Mouse (Mus musculus) CH12.LX (cell line): ENCODE measurements at regions not wholly inside any gene's neighbourhood (a gene's known extent, or its start where the extent isn't known, plus 50 kb on each side); places are given as distances from the start of the nearest gene placed in this dataset.
"Not testable (repeated sequence)": the region's sequence is repeated elsewhere in the genome, so short reads cannot be mapped to it uniquely, and the experiment has no call there.

Source experiments
- DNase-seq: peaks from one replicate; pipeline ENCODE4 v3.0.0-alpha.2; 2013; ENCODE audit errors: extremely low read depth
- H3K27ac ChIP-seq: 2 replicates; pipeline ENCODE4 v1.5.1; 2012; ENCODE audit warnings: low read depth, mild to moderate bottlenecking, control low read depth, moderate library complexity; ENCODE audit not compliant: insufficient read depth
- H3K27me3 ChIP-seq: replicated peaks from 2 replicates; pipeline ENCODE3; 2012; ENCODE audit warnings: inconsistent platforms
- H3K36me3 ChIP-seq, 2 experiments: replicated peaks in 1 of 2; 2 replicates each; pipeline versions ENCODE3 to v1.6.1; 2012; ENCODE audit warnings: inconsistent platforms in 1 of 2, low read length in 1 of 2, mild to moderate bottlenecking in 1 of 2, mixed read lengths in 1 of 2, moderate library complexity in 1 of 2; ENCODE audit not compliant: control insufficient read depth in 1 of 2, insufficient read depth in 1 of 2
- H3K4me1 ChIP-seq, 2 experiments: 2 replicates each; pipeline ENCODE4 v1.6.1; 2012; ENCODE audit warnings: inconsistent platforms in 1 of 2, moderate library complexity in 1 of 2; ENCODE audit not compliant: insufficient read depth in 2 of 2, control insufficient read depth in 1 of 2
- H3K4me2 ChIP-seq: 2 replicates; pipeline ENCODE4 v1.6.1; 2012; ENCODE audit warnings: low read depth, mild to moderate bottlenecking, control low read depth; ENCODE audit not compliant: poor library complexity, insufficient read depth, severe bottlenecking
- H3K4me3 ChIP-seq, 3 experiments: fragments of 150-350 bp in 1 of 3; sonication (generic) in 1 of 3; replicated peaks in 1 of 3; 2 replicates each; pipeline versions ENCODE3 to v1.5.1; 2011 to 2012; ENCODE audit warnings: low read depth in 2 of 3, low read length in 2 of 3, mild to moderate bottlenecking in 2 of 3, moderate library complexity in 2 of 3, control low read depth in 1 of 3, improper control_type of control experiment in 1 of 3, inconsistent platforms in 1 of 3, mixed read lengths in 1 of 3; ENCODE audit not compliant: poor library complexity in 1 of 3
- H3K79me2 ChIP-seq: replicated peaks from 2 replicates; pipeline ENCODE4 v1.6.1; 2012; ENCODE audit warnings: mild to moderate bottlenecking, moderate library complexity; ENCODE audit not compliant: control insufficient read depth, poor library complexity, insufficient read depth, severe bottlenecking; ENCODE audit errors: extremely low read depth
- H3K9ac ChIP-seq: 2 replicates; pipeline ENCODE4 v1.6.1; 2012; ENCODE audit warnings: low read depth, mild to moderate bottlenecking, control low read depth, moderate library complexity; ENCODE audit not compliant: insufficient read depth
- H3K9me3 ChIP-seq: replicated peaks from 2 replicates; pipeline ENCODE3; 2012; ENCODE audit warnings: low read length, inconsistent platforms, mixed read lengths
- CHD2 ChIP-seq: IDR thresholded peaks from 2 replicates; pipeline ENCODE4 v1.6.1; 2011; ENCODE audit warnings: low read length, improper control_type of control experiment
- CTCF ChIP-seq, 2 experiments: IDR thresholded peaks in 1 of 2; conservative IDR thresholded peaks in 1 of 2; 2 replicates each; pipeline ENCODE4 v1.5.1; 2011 to 2012; ENCODE audit warnings: low read depth in 2 of 2, low read length in 2 of 2, improper control_type of control experiment in 1 of 2, inconsistent platforms in 1 of 2, mild to moderate bottlenecking in 1 of 2, moderate library complexity in 1 of 2
- EP300 ChIP-seq: IDR thresholded peaks from 2 replicates; pipeline ENCODE4 v1.6.1; 2011; ENCODE audit warnings: low read length, improper control_type of control experiment
- ETS1 ChIP-seq: conservative IDR thresholded peaks from 2 replicates; pipeline ENCODE4 v1.6.1; 2012; ENCODE audit warnings: low read depth, mild to moderate bottlenecking, inconsistent platforms, low read length, improper control_type of control experiment, moderate library complexity
- GABPA ChIP-seq: IDR thresholded peaks from 2 replicates; pipeline ENCODE4 v1.6.1; 2012; ENCODE audit warnings: low read depth, low read length, improper control_type of control experiment, inconsistent platforms; ENCODE audit not compliant: insufficient replicate concordance
- JUND ChIP-seq: conservative IDR thresholded peaks from 2 replicates; pipeline ENCODE4 v1.6.1; 2011; ENCODE audit warnings: low read depth, low read length, improper control_type of control experiment
- MEF2A ChIP-seq: IDR thresholded peaks from 2 replicates; pipeline ENCODE4 v1.6.1; 2014; ENCODE audit warnings: low read depth, mild to moderate bottlenecking, inconsistent platforms, low read length, improper control_type of control experiment, borderline replicate concordance
- NELFE ChIP-seq: IDR thresholded peaks from 2 replicates; pipeline ENCODE4 v1.6.1; 2011; ENCODE audit warnings: low read depth, low read length, improper control_type of control experiment
- NRF1 ChIP-seq: IDR thresholded peaks from 2 replicates; pipeline ENCODE4 v1.6.1; 2014; ENCODE audit warnings: low read depth, mild to moderate bottlenecking, inconsistent platforms, low read length, improper control_type of control experiment, moderate library complexity
- POLR2A ChIP-seq: IDR thresholded peaks from 2 replicates; pipeline ENCODE4 v1.6.1; 2011; ENCODE audit warnings: low read depth, mild to moderate bottlenecking, improper control_type of control experiment, low read length
- TBP ChIP-seq: conservative IDR thresholded peaks from 2 replicates; pipeline ENCODE4 v1.6.1; 2011; ENCODE audit warnings: low read depth, low read length, improper control_type of control experiment
- TCF12 ChIP-seq: IDR thresholded peaks from 2 replicates; pipeline ENCODE4 v1.6.1; 2014; ENCODE audit warnings: low read depth, mild to moderate bottlenecking, inconsistent platforms, low read length, improper control_type of control experiment
- USF1 ChIP-seq: IDR thresholded peaks from 2 replicates; pipeline ENCODE4 v1.6.1; 2014; ENCODE audit warnings: low read depth, mild to moderate bottlenecking, inconsistent platforms, low read length, improper control_type of control experiment
- USF2 ChIP-seq: conservative IDR thresholded peaks from 2 replicates; pipeline ENCODE4 v1.6.1; 2011; ENCODE audit warnings: low read depth, low read length, improper control_type of control experiment
- ZC3H11A ChIP-seq: IDR thresholded peaks from 2 replicates; pipeline ENCODE4 v1.6.1; 2012; ENCODE audit warnings: low read depth, mild to moderate bottlenecking, inconsistent platforms, low read length, improper control_type of control experiment
- ZKSCAN1 ChIP-seq: IDR thresholded peaks from 2 replicates; pipeline ENCODE4 v1.6.1; 2012; ENCODE audit warnings: low read depth, inconsistent platforms, low read length, improper control_type of control experiment, borderline replicate concordance
- dilution Hi-C: fragments of 300-500 bp; cut with MboI; formaldehyde crosslinking; loops from 2 replicates; pipeline ENCODE4 v1.14.3; 2020; ENCODE audit warnings: low sequenced_read_pairs; ENCODE audit not compliant: extremely low pct_unique_long_range_greater_than_20kb, extremely low pct_ligation_motif_present
- in situ Hi-C: fragments of 300-500 bp; cut with MboI; formaldehyde crosslinking; loops from 3 replicates; pipeline ENCODE4 v1.14.3; 2019; ENCODE audit warnings: low sequenced_read_pairs, low pct_ligation_motif_present, low pct_unique_long_range_greater_than_20kb, mixed read lengths

DNA sequence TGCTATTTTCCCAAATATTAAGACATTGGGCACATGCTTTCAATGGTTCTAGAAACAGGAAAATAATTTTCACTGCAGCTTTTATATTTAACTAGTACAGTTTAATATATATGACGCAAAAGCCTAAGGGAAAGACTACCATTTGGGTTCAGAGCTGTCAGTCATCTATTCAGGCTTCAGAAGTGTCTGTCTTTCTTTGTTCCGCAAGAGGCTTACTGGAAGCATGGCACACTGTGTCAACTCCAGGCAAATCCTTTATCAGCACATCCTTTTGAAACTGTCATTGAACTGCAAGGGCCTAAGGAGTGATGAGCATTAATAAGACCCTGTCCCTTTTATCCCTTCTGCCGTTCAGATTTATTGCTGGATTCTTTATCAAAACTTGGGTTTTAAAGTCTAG lies 158.2 kb downstream of the Gm5152 start:
- H3K27me3 ChIP-seq, H3K4me3 ChIP-seq, H3K4me2 ChIP-seq, H3K79me2 ChIP-seq, H3K9ac ChIP-seq, H3K27ac ChIP-seq, dilution Hi-C loops, in situ Hi-C loops, H3K4me1 ChIP-seq, DNase-seq, H3K36me3 ChIP-seq: not testable (repeated sequence)
- peaks cover 10% of the 10 kb centered on the region for H3K9me3 ChIP-seq

DNA sequence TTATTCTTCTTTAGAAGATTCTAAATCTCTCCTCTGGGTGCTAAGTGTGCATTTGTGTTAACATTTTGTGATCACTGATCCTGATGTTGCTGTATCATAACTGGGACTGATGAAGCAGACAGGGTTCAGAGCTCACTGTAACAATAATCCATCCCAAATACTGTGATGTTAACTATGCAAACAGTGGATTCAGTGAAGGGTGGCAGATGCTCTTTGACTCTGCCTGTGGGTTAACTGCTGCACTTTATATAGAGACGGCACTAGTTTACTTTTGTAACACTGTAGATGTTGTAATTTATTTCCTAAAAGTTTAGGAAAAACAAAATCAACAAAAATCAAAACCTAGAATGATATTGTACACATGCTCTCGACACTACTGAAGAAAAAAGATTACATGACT lies 190.9 kb downstream of the Gm5152 start:
- dilution Hi-C loops (no loop called here), in situ Hi-C loops (no loop called here)
- H3K4me2 ChIP-seq: peak overlapping the region; percentile 29; the same call in 1 of the 2 replicates
- no peak overlapping the region for H3K27ac ChIP-seq
- no peak overlapping the region for H3K4me3 ChIP-seq
- DNase-seq: no peak
- no peaks in the 10 kb centered on the region for H3K27me3 ChIP-seq
- TF ChIP-seq NELFE (no peak), USF1 (no peak), ZKSCAN1 (no peak), POLR2A (no peak), GABPA (no peak), NRF1 (no peak), EP300 (no peak), TCF12 (no peak), ETS1 (no peak), TBP (no peak), JUND (no peak), CTCF (conservative IDR thresholded peaks at IDR 0.05 in 1 of 2, IDR thresholded peaks at IDR 0.05 in 1 of 2; ENCODE audit: low read depth in 2 of 2, low read length in 2 of 2) (no peak), ZC3H11A (no peak), MEF2A (no peak), USF2 (no peak), CHD2 (no peak)
- H3K36me3 ChIP-seq: no peaks in the 10 kb centered on the region
- no peak overlapping the region for H3K9ac ChIP-seq
- peaks cover 5% of the 10 kb centered on the region for H3K9me3 ChIP-seq
- peaks cover 0 to 2% of the 10 kb centered on the region in 2 experiments; a peak in 1 of 4 replicates for H3K4me1 ChIP-seq
- no peaks in the 10 kb centered on the region for H3K79me2 ChIP-seq
